Mouse (Mus musculus): ENCODE results near the gene Fxyd3.

DNA sequence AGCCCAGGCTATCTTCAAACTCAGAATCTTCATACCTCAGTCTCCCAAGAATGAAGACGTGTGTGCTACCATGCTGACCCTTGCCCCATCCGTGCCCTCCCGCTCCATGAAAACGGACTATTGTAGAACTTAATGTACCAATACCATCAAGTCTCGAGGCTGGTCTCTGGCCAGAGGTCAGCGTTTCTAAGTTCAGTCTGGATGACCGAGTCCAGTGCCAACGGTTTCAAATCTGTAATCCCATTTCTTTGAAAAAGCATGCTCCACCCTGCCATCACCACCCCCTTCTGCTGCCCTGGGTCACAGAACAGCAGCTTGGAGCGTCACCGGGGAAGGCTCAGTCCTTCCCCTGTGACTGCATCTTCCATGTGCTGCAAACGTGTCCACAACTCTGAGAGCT, 31.3 kb upstream of the Fxyd3 start:
- TF ChIP-seq CTCF (IDR thresholded peaks at IDR 0.05; ENCODE audit: low read depth, low read length) (no peak), POLR2A (IDR thresholded peaks at IDR 0.05; ENCODE audit: borderline replicate concordance, low read depth, low read length) (no peak)

All from bone marrow macrophage, adult 2 months (primary cell).